Mouse (Mus musculus): ENCODE data around the gene Gm11011. TPM values are rescaled to one million over a fixed set of nuclear protein-coding genes. Genes with fewer than 3 reads are reported as not detected.

Gm11011 gene
- polyA plus RNA-seq, 1 experiment from 2014 or later = not detected

GRCm38 (mm10) chr2:169610882-169611281 lies 23.3 kb upstream of the Gm11011 start:
- Histone ChIP-seq H3K4me2 (no peak overlapping the region), H3K4me1 (peaks cover 6% of the 10 kb centered on the region), H3K9ac (no peak overlapping the region), H3K36me3 (replicated peaks) (no peaks in the 10 kb centered on the region), H3K27me3 (replicated peaks) (no peaks in the 10 kb centered on the region), H3K4me3 (no peak overlapping the region), H3K9me3 (no peaks in the 10 kb centered on the region), H3K27ac (no peak overlapping the region)
- ATAC-seq (replicated peaks) = no peak
- 77% methylated on average over 8 of the region's 8 CpGs for WGBS

GRCm38 (mm10) chr2:169609956-169610355 lies 22.4 kb upstream of the Gm11011 start:
- Histone ChIP-seq H3K4me3 (no peak overlapping the region), H3K9me3 (no peaks in the 10 kb centered on the region), H3K4me2 (no peak overlapping the region), H3K4me1 (peaks cover 6% of the 10 kb centered on the region), H3K36me3 (replicated peaks) (no peaks in the 10 kb centered on the region), H3K27ac (no peak overlapping the region), H3K9ac (no peak overlapping the region), H3K27me3 (replicated peaks) (no peaks in the 10 kb centered on the region)
- ATAC-seq (replicated peaks) = no peak
- WGBS = 65% methylated on average over 13 of the region's 13 CpGs

GRCm38 (mm10) chr2:169607787-169608186 lies 20.2 kb upstream of the Gm11011 start:
- Histone ChIP-seq H3K9ac (no peak overlapping the region), H3K4me1 (peaks cover 6% of the 10 kb centered on the region), H3K4me3 (no peak overlapping the region), H3K36me3 (replicated peaks) (no peaks in the 10 kb centered on the region), H3K27me3 (replicated peaks) (no peaks in the 10 kb centered on the region), H3K9me3 (no peaks in the 10 kb centered on the region), H3K4me2 (no peak overlapping the region), H3K27ac (no peak overlapping the region)
- no peak for ATAC-seq (replicated peaks)
- 83% methylated on average over 2 of the region's 2 CpGs for WGBS

GRCm38 (mm10) chr2:169606901-169607678 lies 19.5 kb upstream of the Gm11011 start:
- Histone ChIP-seq H3K9ac (no peak overlapping the region), H3K36me3 (replicated peaks) (no peaks in the 10 kb centered on the region), H3K4me1 (peaks cover 6% of the 10 kb centered on the region), H3K9me3 (no peaks in the 10 kb centered on the region), H3K4me2 (no peak overlapping the region), H3K27ac (no peak overlapping the region), H3K27me3 (replicated peaks) (no peaks in the 10 kb centered on the region), H3K4me3 (no peak overlapping the region)
- no peak for ATAC-seq (replicated peaks)
- WGBS = 81% methylated on average over 13 of the region's 13 CpGs

- Histone ChIP-seq H3K4me3 (no peak overlapping the region), H3K4me1 (peaks cover 9% of the 10 kb centered on the region; the same call in 1 of the 2 replicates), H3K36me3 (replicated peaks) (no peaks in the 10 kb centered on the region), H3K4me2 (no peak overlapping the region), H3K27me3 (replicated peaks) (no peaks in the 10 kb centered on the region), H3K9ac (no peak overlapping the region), H3K9me3 (no peaks in the 10 kb centered on the region), H3K27ac (no peak overlapping the region)
- ATAC-seq (replicated peaks) = no peak
- WGBS = 57% methylated on average over 6 of the region's 6 CpGs
Observed at GRCm38 (mm10) chr2:169600163-169600562, 12.6 kb upstream of the Gm11011 start.

- ATAC-seq (replicated peaks) = no peak
- H3K4me1 ChIP-seq = peaks cover 9% of the 10 kb centered on the region; the same call in 1 of the 2 replicates
- no peak overlapping the region for H3K27ac ChIP-seq
- no peaks in the 10 kb centered on the region for H3K36me3 ChIP-seq (replicated peaks)
- no peaks in the 10 kb centered on the region for H3K27me3 ChIP-seq (replicated peaks)
- no peak overlapping the region for H3K9ac ChIP-seq
- no peak overlapping the region for H3K4me2 ChIP-seq
- no peaks in the 10 kb centered on the region for H3K9me3 ChIP-seq
- 75% methylated on average over 4 of the region's 4 CpGs for WGBS
- H3K4me3 ChIP-seq = no peak overlapping the region
Observed at GRCm38 (mm10) chr2:169599591-169599990, 12.0 kb upstream of the Gm11011 start.

GRCm38 (mm10) chr2:169597971-169598370 lies 10.4 kb upstream of the Gm11011 start:
- Histone ChIP-seq H3K4me3 (no peak overlapping the region), H3K27me3 (replicated peaks) (no peaks in the 10 kb centered on the region), H3K9ac (no peak overlapping the region), H3K9me3 (no peaks in the 10 kb centered on the region), H3K4me2 (no peak overlapping the region), H3K27ac (no peak overlapping the region), H3K36me3 (replicated peaks) (no peaks in the 10 kb centered on the region), H3K4me1 (peaks cover 9% of the 10 kb centered on the region; the same call in 1 of the 2 replicates)
- 75% methylated on average over 8 of the region's 8 CpGs for WGBS
- ATAC-seq (replicated peaks) = no peak

- Histone ChIP-seq H3K9me3 (no peaks in the 10 kb centered on the region), H3K27ac (peak overlapping the region; percentile 45; the same call in 1 of the 2 replicates), H3K4me2 (no peak overlapping the region), H3K36me3 (replicated peaks) (no peaks in the 10 kb centered on the region), H3K4me3 (no peak overlapping the region), H3K4me1 (peaks cover 9% of the 10 kb centered on the region; the same call in 1 of the 2 replicates), H3K9ac (no peak overlapping the region), H3K27me3 (replicated peaks) (no peaks in the 10 kb centered on the region)
- 31% methylated on average over 6 of the region's 6 CpGs for WGBS
- no peak for ATAC-seq (replicated peaks)
Observed at GRCm38 (mm10) chr2:169597357-169597756, 9.8 kb upstream of the Gm11011 start.

GRCm38 (mm10) chr2:169593742-169594141 lies 6.2 kb upstream of the Gm11011 start:
- Histone ChIP-seq H3K27ac (no peak overlapping the region), H3K4me1 (0 out of 2 replicates have a peak, but pooled peaks cover 4% of the 10 kb centered on the region), H3K9ac (no peak overlapping the region), H3K36me3 (replicated peaks) (no peaks in the 10 kb centered on the region), H3K27me3 (replicated peaks) (no peaks in the 10 kb centered on the region), H3K4me2 (no peak overlapping the region), H3K9me3 (no peaks in the 10 kb centered on the region), H3K4me3 (no peak overlapping the region)
- WGBS = 54% methylated on average over 3 of the region's 3 CpGs
- ATAC-seq (replicated peaks) = no peak

- Histone ChIP-seq H3K9ac (no peak overlapping the region), H3K36me3 (replicated peaks) (no peaks in the 10 kb centered on the region), H3K4me1 (peaks cover 4% of the 10 kb centered on the region), H3K27me3 (replicated peaks) (no peaks in the 10 kb centered on the region), H3K27ac (no peak overlapping the region), H3K4me2 (no peak overlapping the region), H3K4me3 (no peak overlapping the region), H3K9me3 (no peaks in the 10 kb centered on the region)
- 71% methylated on average over 8 of the region's 8 CpGs for WGBS
- no peak for ATAC-seq (replicated peaks)
Observed at GRCm38 (mm10) chr2:169590412-169590811, 2.9 kb upstream of the Gm11011 start.

- H3K4me3 ChIP-seq = no peak overlapping the region
- H3K9me3 ChIP-seq = no peaks in the 10 kb centered on the region
- 93% methylated on average over 10 of the region's 10 CpGs for WGBS
- H3K9ac ChIP-seq = no peak overlapping the region
- H3K27ac ChIP-seq = no peak overlapping the region
- H3K4me1 ChIP-seq = peaks cover 11% of the 10 kb centered on the region
- no peak overlapping the region for H3K4me2 ChIP-seq
- H3K36me3 ChIP-seq (replicated peaks) = no peaks in the 10 kb centered on the region
- no peaks in the 10 kb centered on the region for H3K27me3 ChIP-seq (replicated peaks)
- ATAC-seq (replicated peaks) = no peak
Observed at GRCm38 (mm10) chr2:169589697-169590096, 2.2 kb upstream of the Gm11011 start.

GRCm38 (mm10) chr2:169586688-169587087 lies 857 bp downstream of the Gm11011 start:
- no peak for ATAC-seq (replicated peaks)
- H3K27ac ChIP-seq = no peak overlapping the region
- no peaks in the 10 kb centered on the region for H3K36me3 ChIP-seq (replicated peaks)
- no peaks in the 10 kb centered on the region for H3K9me3 ChIP-seq
- H3K27me3 ChIP-seq (replicated peaks) = no peaks in the 10 kb centered on the region
- H3K9ac ChIP-seq = no peak overlapping the region
- H3K4me3 ChIP-seq = no peak overlapping the region
- H3K4me1 ChIP-seq = peaks cover 18% of the 10 kb centered on the region
- H3K4me2 ChIP-seq = no peak overlapping the region
- WGBS = 84% methylated on average over 3 of the region's 3 CpGs

All from midbrain, embryonic 15.5 days (tissue).